Mouse (Mus musculus): Measurements from ENCODE around the gene Rpl22.

GRCm38 (mm10) chr4:152355672-152356071 is 30.1 kb downstream of the Rpl22 start:
- TF ChIP-seq CTCF (IDR thresholded peaks at IDR 0.05; ENCODE audit: control insufficient read depth, insufficient read depth, insufficient replicate concordance, low read depth, low read length) = no peak
- no peak for TF ChIP-seq POLR2A (IDR thresholded peaks at IDR 0.05; ENCODE audit: control insufficient read depth, low read depth, low read length)

Measured in testis, adult 2 months (tissue).